Mouse (Mus musculus) frontal cortex, postnatal 25 days (tissue): ENCODE measurements around the gene Gm47996.
"Not testable (repeated sequence)": the region's sequence is repeated elsewhere in the genome, so short reads cannot be mapped to it uniquely, and the experiment has no call there.

Source experiments
- DNase-seq, 2 experiments: peaks; one replicate each; pipeline ENCODE4 v3.0.0; 2022; ENCODE audit warnings: low spot score in 2 of 2

Gene Gm47996

DNA sequence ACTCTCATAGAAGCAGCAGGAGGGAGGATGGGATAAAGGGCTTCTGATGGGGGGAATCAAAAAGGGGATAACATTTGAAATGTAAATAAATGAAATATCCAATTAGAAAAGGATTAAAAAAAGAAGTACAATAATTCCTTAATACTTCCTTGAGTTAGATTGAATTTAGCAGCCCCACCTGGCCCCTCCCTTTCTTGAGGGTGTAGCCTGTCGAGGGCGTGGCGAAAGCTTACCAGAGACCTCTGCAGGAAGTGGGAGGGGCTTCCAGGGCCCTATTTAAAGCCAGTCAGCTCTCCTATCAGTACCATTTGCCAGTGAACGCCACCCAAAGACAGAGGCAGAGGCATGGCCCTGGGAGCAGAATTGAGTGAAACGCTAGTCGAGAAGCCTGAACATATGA is 6.1 kb upstream of the Gm47996 start, which contains the start of gene 3110040M04Rik:
Gene 3110040M04Rik (plus strand): TSS at position 304 of the 400 bp plus-strand sequence.
- not testable (repeated sequence) for DNase-seq

DNA sequence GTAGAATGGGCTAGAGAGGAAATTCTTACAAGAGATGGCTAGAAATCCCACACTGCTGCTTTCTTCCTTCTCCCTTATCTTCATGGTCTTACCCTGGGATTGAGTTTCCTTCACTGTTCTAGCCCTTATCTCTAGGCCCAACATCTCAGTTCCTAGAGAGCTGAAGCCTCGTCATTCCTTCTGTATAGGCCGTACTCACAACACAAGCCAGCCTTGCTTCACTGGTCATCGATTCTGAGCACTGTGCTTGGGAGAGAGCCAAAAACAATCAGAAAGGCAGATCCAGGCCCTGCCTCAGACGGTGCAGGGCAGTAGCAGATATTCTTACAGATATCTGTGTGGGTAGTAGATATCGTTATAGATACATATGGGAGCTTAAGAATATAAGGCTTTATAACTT is 1.4 kb upstream of the Gm47996 start:
- not testable (repeated sequence) for DNase-seq

DNA sequence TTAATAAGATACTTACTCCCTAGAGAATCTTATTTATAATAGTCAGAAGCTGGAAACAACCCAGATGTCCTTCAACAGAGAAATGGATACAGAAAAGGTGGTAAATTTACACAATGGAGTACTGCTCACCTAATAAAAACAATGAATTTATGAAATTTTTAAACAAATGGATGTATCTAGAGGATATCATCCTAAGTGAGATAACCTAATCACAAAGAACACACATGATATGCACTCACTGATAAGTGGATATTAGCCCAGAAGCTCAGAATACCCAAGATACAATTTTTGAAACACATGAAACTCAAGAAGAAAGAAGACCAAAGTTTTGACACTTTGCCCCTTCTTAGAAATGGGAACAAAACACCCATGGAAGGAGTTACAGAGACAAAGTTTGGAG is 987 bp upstream of the Gm47996 start:
- DNase-seq: not testable (repeated sequence)

DNA sequence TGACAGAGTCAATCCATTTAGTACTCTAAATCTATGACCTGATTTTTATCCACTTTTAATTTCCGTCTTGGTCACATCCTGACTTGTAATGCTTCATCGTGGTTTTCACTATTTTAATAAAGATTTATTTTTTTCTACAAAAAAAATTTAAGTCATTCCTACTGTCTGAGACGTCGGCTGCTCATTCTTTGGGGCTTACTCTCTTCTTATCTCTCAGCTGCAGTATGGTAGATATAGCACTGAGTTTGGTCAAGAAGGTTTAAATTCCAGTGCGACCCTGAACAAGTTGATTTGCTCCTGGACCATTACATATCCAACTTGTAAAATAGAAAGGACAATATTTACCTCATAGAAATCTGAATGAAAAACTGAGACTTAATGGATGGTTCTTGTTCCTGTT is 1.7 kb downstream of the Gm47996 start:
- not testable (repeated sequence) for DNase-seq

DNA sequence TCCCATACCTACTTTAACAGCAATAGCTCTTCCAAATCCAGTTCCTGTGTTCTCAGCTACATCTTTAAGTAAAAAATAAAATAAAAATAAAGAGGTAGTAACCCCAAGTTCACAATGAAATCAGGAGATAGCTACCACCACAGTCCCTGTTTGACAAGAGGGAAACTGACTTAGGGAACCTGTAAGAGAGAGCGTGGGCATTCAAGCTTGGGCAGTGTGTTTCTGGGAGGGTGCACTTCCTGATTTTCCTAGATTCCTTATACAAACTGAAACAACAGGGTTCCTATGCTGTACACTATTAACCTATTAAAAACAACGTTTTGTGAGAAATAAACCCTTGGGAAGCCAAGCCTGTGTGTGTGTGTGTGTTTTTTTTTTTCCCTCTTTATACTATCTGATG is 4.9 kb downstream of the Gm47996 start:
- DNase-seq: no peak

DNA sequence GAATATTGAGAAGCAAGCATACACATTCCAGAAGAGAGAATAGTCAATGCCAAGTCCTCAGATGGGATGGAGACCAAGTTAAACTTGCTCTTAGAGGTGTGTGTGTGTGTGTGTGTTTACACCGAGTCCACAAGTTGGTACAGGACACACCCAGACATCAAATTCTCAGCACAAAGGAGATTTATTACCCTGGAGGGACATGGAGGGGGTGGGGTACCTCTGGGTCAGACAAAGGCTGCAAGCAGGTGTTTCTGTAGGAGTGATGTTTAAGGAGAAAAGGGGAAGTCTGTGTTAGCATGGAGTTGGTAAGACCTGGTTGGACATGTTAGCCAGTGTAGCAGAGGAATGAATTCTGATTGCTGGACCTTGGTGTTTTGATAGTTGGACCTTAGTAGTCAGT is 6.1 kb downstream of the Gm47996 start:
- DNase-seq: no peak

DNA sequence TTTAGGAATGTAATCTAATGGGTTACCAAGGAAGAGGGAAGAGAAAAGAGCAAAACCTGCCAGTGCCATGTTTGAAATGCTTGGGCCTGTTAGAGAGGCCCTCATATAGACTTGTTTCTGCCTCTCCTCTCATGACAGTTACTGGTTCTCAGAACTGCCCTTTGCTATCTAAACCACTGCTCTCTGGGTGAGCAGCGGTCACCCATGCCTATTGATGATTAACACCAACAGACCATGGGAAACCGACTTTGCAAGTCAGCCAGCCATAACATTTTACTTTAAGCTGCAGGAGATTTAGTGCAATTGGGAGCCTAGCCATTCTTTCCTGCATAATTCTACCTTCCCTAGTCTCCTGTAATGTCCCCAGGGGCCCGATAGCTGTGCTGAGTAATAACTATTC is 6.5 kb downstream of the Gm47996 start:
- DNase-seq: no peak

DNA sequence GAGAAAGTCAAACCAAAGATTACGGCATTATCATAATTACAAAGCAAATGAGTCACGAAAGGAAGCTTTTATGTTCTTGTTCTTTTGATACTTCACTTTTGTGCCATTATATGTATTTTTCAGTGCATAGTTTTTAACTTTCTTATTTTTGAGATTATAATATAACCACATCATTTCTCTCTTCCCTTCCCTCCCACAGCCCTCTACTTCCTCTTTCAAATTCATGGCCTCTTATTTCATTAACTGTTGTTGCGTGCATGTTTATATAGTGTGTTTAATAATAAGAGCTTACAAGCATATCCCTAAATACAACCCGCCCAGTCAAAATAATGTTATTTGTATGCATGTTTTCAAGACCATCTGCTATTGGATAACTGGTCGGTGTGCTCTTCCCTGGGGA is 9.1 kb downstream of the Gm47996 start:
- no peak for DNase-seq

DNA sequence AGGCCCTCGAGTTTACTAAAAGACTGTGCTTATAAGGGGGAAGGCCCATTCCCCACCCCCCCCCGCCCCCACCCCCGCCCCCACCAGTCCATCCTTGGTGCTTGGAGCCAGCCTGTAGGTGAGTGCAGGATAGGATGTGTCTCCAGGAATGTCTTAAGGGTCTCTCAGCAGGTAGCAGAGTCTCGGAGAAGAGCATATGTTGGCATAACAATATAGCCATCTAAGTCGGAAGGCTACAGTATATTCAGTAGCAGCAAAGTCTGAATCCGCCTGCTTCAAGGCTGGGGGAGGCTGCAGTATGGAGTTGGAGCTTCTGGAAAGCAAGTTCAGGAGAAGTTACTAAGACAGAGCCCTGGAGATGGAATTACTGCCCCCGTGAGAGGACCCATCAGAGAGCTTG is 10.2 kb downstream of the Gm47996 start:
- DNase-seq: no peak

DNA sequence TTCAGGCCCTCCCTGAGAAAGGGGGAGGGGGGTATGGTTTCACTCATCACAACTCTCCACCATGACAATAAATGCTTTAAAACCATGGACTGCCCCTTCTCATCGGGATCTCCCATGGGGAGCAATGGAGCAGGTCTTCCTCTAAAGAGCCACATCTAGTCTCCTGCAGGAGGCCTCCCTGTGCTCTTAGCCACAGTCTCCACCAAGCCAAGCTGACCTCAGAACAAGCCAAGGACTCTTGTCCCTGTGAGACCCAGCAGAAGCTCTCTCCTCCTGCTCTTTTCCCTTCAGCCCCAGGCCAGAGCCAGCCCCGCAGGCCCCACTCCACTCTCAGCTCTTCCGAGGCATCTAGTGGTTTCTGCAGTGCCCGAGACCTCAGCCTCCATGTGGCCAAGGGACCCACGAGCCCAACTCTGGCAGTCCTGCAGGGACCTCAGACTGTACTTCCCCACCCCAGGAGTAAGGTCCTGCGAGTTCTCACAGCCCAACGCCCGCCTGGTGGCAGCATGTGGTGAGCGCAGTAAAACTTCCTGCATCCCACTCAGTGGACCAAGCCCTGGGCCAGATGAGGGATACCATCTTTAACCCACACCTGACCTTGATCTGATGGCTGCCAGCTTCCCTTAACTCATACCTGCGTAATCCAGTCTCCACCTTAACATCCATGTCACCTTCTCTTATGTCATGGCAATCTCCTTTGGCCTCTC is 12.8 kb downstream of the Gm47996 start:
- DNase-seq: no peak

DNA sequence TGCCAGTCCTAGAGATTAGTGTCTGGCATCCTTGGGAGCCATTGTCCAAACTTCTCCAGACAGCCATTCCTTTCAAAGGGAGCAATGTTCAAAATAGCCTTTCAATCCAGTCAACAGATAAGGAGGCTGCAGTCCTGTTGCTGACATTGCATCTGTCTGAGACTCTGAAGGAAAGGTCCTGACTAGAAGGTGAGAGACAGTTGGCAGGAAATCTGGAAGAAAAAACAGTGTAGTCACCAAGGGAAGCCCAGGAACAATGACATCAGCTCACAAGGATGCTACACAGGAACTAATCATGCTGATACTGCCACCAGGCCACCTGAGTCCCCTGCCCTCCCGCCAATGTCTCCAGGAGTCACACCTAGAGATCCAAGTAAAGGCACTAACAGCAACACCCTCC is 13.4 kb downstream of the Gm47996 start:
- no peak for DNase-seq

DNA sequence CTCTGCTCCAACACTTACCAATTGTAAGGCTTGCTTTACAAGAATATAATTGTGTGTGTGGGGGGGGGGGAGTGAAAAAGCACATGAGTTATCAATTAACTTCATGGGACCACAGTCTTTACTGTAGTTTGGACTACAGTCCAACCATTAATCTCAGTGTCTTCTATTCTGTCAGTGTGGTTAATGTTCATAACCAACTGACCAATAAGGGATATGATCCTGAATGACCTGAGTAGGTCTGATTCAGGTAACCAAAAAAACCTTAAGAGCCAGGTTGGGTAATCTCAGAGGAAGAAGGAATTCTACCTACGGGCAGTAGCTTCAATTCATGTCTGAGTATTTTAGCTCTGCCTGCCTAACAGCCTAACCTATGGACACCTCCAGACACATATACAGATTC is 14.6 kb downstream of the Gm47996 start:
- DNase-seq: no peak

DNA sequence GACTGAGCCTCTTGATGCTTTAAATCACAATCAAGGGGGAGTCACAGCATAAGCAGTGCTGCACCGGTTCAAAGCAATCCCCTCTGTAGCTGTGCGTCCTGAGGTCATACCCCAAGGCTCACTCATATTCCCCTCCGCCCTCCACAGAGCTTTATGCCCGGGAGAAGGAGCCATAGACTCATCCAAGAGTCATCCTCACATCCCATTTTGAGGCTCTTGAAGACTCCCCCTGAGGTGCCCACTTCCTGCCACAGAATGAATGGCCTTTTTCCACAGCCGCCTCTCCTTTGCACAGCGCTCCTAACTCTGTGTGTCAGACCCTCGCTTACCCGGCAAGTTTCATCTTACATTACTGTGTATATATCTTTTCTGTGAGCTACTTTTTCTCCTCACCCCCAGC is 17.6 kb downstream of the Gm47996 start:
- DNase-seq: no peak

DNA sequence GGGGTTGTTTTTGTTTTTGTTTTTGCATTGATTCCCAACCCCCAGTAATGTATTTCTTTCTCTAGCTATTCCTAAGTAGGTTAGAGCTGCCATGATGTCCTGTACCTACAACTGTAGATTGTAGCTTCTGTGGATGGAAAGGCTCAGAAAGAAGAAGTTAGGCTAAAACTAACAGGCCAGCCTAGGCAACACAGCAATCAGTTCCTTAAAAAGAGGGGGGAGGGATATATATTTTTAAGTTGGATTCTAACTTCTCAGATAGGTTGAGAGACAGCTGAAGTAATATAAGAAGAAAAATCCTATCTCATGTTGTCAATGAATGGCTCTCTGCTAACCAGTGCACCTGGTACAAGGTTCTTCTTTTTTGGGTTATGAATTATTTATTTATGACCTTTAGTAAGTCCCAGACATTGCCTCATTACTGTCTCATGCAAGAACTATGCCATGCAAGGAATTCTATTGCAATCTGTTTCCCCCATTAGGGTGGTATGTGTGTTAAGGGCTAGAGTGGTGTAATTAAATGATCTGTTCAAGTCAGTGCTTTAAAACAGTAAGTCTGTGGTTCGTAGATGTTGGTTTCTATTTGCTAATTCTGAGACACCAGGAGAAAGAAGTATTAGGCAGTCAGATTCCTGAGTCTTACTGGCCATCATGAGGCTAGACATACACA is 18.5 kb downstream of the Gm47996 start:
- DNase-seq: no peak

DNA sequence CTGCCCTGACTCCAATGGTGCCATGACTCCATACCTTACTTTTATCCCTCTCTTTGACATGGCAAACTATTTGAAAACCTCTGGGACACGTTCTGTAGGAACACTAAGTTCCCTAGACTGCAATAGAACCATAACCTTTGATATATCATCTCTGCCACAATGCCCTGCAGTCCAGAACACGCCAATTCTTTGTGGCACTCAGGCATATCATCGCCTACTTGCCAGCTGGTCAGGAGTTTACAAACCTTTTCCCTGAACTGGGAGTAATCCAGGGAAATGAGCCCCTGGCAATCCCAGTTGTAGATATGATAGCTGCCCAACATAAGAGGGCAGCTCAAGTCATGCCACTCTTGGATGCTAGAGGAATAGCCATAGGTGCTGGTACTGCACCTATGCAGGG is 22.4 kb downstream of the Gm47996 start:
- no peak for DNase-seq

DNA sequence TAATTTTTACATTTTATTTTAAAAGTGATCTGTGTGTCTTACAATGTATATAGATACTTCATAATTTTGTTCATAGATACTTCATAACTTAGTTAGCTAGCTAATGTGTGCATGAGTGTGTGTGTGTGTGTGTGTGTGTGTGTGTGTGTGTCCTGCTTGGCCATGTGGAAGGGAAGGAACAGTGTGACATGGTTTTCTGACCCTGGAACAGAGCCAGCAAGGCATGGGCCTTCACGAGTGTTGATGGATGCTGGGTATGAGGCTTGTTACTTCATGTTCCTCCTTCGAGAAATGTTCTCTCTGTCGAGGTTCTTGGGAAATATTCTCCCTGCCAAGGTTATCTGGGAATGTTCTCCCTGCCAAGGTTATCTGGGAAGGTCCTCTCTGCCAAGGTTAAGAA is 23.8 kb downstream of the Gm47996 start:
- DNase-seq: no peak

DNA sequence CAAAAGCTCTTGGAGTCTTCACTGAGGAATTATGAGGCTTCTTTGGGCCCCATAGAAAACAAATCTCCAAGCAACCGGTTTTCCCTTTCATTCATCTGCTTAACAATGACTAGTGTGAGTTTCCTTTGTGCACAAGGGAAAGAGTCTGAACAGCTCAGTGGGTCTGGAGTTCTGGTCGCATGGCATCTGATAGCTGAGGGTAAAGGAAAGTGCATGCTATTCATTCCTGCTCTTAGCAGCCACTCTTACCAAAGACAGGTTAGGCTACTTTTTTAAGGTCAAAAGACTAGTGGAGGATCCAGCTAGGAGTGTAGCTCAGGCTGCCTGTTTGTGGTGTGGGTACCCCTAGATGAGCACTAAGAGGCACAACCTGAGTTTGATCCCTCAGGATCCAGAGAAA is 25.6 kb downstream of the Gm47996 start:
- DNase-seq: no peak

DNA sequence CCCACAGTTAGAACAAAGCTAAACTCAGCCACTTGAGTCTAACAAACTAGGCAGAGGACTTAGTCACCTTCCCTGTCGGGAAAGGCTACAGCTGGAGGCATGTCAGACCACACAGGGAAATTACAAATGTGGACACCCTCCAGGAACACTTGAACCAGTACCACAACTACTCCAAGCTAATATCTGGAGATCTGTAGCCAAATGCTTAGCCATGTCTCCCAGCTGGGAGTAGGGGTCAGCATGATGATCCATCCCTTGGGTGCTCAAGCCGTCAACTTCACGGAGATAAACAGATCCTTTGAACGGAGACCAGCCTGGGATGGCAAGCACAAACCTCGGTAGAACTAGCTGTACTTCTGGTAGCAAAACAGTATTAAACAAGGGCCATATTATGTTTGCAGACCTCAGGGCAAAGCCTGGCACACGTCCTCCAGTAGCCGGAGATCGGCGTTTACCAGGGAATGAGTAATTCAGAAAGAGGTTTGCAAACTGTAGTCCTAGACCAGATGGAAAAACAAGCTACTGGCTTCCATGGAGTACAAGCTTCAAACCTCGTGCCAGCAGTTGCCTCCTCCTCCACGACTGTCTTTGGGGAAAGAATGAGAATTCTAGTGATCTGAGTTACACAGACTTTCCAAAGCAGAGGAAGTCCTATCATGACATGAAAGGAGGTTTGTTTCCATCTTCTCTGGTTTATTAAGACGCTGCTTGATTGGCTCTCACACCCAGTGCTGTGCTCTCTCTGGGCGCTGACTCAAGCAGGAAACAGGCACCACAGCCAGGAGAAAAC is 26.4 kb downstream of the Gm47996 start:
- DNase-seq: no peak

DNA sequence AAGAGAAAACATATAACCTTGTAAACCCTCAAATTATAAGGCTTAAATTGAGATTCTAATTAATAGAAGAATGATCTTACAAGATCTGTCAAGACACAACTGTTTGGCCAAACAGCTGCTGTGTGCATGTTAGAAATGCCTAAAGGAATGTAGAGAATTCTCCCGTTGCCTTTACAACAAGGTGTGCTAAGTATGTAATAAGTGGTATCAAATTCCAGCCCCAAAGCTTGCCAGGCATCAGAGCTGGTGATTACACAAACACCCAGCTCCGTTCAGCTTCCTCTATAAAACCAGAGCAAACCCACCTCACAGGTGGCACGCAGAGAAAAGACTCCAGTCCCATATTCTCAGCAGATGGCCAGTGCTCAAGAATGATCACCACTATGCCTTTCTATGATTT is 27.8 kb downstream of the Gm47996 start:
- DNase-seq: no peak

DNA sequence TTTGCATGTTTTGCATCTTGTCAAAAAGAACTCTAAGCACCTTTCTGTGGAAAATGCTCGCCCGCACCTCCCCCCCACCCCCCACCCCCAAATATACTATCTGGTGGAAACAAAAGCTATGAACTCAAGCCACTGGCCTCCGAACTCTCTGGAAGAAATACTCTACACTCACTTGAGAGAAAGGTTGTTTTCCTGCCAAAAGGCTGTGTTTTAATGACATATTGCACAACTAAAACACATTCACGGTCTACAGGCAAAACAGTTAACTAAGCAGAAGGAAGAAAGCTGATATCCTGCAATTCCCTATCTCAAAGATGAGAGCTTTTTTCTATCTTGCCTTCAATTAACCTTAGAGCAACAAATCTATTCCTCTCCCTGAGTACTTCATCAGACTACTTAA is 33.4 kb downstream of the Gm47996 start:
- DNase-seq: no peak

DNA sequence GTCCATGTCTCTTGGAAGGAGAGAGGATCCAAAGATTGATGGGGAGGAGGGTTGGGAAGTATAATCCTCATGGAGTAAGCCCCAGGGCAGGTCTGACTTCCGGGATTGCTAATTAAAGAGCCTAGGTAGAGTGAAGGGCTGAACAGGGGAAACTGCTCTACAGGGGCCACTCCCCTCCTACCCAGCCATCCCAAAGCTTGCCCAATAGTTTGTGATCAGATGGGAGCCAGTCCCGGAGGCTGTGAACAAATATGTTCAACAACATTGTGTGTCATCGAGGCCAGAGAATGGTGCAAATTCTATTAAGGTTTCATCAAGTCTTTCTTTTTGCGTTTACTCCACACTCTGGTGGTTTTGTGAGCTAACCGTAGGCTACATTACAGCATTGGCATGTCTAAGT is 34.1 kb downstream of the Gm47996 start:
- no peak for DNase-seq

DNA sequence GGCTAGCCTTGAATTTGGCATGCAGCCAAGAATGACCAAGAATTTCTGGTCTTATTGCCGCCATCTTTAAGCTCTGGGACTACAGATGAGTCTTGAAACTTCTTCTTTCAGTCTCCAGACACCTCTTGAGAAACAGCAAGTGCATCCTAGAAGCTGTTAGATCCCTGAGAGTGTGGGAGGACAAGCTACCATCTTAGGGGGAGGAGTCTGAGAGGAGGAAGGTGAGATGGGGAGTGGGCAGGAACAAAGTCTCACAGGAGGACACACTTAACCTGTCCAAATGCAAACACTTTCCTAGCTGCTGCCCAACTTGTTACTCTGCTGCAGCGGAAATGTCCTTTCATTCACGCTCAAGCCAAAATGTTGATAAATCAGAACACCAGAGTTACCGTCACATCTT is 34.8 kb downstream of the Gm47996 start:
- DNase-seq: no peak

DNA sequence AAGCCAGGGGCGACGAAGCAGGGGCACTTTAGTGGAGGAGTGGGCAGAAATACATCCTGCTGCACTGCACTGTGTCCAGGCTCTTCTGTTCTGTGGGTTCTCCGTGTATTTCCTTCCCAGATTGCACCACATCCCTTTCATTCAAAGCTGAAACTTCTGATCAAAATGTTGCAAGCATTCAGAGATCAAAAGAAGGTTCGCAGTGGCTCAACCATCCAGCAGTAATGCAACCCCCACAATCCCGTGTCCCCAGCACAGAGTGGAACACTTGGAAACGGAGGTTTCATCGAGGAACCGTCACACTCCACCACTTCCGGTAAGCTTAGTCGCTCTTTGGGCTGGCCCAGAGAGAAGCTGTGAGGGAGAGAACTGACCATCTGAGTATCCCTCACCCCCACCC is 35.2 kb downstream of the Gm47996 start:
- DNase-seq: no peak
